Comparison of ENCODE assay signal across 18 mouse cellular contexts in the genomic region with DNA sequence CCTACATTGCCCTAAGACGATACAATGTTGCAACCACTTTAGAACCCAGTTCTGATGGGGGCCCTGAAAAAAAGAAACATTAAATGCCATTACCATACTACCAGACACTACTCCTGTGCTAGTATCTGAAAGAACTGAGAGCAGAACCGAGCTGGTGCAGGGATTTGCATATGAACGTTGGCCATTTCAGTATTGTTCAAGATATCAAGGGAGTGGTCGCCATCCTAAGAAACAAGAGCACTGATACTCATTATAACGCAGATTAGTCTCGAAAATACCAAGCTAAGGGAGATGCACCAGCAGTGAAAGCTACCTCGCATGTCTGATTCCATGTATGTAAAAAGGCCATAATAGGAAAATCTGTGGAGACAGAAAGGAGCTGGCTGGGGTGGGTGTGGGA.
"Had no signal": no experiment of that assay in that cellular context is flagged by ENCODE, and none has a peak within 500 bp of the region (broad histone marks: within the 10 kb centered on the region; RNA-seq: fewer than 3 reads in every experiment).

No protein-coding gene starts in this region.

- DNase-seq: lung, adult 18-20 months; lung, embryonic 14.5 days; lung, postnatal 10 days; lung, postnatal 4 days; retina, postnatal 1 day; right cerebral cortex, adult 18-20 months; right cerebral cortex, postnatal 25 days; right cerebral cortex, postnatal 4 days; spleen, adult 18-20 months; thymus, adult 18-20 months; thymus, postnatal 14 days; thymus, postnatal 36 days had no signal

- ATAC-seq: midbrain, embryonic 13.5 days; midbrain, embryonic 16.5 days had no signal

- H3K4me2 ChIP-seq: lung, embryonic 14.5 days; midbrain, embryonic 13.5 days; neural tube, embryonic 13.5 days; neural tube, embryonic 15.5 days had no signal

- H3K9ac ChIP-seq: lung, embryonic 14.5 days; midbrain, embryonic 13.5 days; neural tube, embryonic 13.5 days; neural tube, embryonic 15.5 days had no signal

- H3K9me3 ChIP-seq: midbrain, embryonic 10.5 days; midbrain, embryonic 13.5 days; neural tube, embryonic 13.5 days; neural tube, embryonic 15.5 days had no signal

- H3K36me3 ChIP-seq: midbrain, embryonic 10.5 days; midbrain, embryonic 13.5 days; neural tube, embryonic 13.5 days; neural tube, embryonic 15.5 days had no signal

- H3K27me3 ChIP-seq: midbrain, embryonic 13.5 days; neural tube, embryonic 13.5 days; neural tube, embryonic 15.5 days had no signal

- H3K4me3 ChIP-seq: midbrain, embryonic 10.5 days; midbrain, embryonic 13.5 days; myocyte; neural tube, embryonic 13.5 days; neural tube, embryonic 15.5 days had no signal

- H3K27ac ChIP-seq: midbrain, embryonic 10.5 days; midbrain, embryonic 13.5 days; neural tube, embryonic 13.5 days; neural tube, embryonic 15.5 days had no signal
